Mouse (Mus musculus): ENCODE data around the gene Slc38a2.

DNA sequence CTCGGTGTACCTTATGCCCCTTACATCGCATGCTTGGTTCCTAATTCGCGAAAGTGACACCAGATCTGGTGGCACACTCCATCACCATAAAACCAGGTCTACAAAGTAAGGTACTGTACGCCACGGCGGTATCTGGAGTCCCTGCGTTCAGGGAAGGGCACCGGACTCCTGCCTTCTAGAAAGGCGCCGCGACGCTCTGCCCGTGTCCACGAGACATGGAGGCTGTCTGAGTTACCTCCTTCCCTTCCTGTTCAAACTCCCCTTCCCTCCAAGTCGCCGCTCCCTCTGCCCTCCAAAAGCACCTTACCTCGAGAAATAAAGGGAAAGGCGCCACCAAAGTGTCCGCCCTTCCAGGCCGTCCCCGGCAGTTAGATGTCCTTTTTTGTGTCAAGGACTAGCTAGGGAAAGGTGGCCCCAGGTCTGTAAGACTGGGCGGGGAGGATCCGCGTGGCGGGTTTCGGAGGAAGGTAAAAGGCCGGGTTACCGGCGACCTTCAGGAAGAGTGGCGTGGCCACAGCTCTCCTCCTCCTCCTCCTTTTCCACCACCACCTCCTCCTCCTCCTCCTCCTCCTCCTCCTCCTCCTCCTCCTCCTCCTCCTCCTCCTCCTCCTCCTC, 57.6 kb downstream of the Slc38a2 start:
- TF ChIP-seq CTCF (IDR thresholded peaks at IDR 0.05; ENCODE audit: low read depth, low read length) (no peak), POLR2A (IDR thresholded peaks at IDR 0.05; ENCODE audit: borderline replicate concordance, low read depth, low read length) (no peak)
